Mouse (Mus musculus): ENCODE measurements around the gene Exph5.

Gene Exph5

GRCm38 (mm10) chr9:53320894-53321650 lies 19.6 kb downstream of the Exph5 start:
- DNase-seq (ENCODE audit: extremely low spot score, low spot score), result no peak

- no peak for DNase-seq (ENCODE audit: extremely low spot score, low spot score)
Measured at GRCm38 (mm10) chr9:53321683-53322082, 20.2 kb downstream of the Exph5 start.

DNA sequence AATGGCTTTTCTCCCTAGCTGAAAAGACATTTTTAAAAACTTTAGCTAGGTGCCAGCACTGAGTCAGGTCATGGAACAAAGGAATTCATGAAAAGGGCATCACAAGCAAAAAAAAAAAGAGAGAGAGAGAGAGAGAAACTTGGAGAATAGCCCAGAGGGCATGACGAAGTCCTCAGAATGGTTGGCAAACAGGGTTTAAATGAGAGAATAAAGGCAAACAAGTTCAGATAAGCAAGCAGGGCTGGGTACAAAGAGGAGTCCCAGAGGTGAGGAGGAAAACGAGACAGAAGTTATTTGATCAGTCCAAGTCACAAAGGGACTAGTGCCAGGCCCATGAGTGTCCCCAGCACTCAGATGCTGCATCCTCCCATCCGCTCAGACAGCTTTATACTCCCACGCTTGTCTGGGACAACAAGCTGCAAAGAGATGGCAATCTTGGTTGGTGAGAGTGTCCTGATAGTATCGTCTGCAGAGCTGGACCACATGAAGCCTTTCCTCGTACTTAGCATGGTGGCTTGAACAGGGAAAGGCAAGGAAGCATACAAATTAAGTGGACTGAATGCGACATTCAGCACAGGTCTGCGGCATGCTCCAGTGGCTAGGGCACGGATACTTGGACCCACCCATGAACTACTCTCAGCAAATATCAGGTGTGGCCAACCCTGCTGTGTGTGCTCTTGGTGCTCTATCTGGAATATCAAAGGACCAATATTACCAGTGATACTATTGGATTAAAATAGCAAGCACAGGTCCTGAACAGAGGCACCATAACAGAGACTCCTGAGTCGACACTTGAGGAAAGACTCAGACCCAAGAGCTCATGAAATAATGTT lies 22.2 kb downstream of the Exph5 start:
- no peak for DNase-seq (ENCODE audit: extremely low spot score, low spot score)

- no peak for DNase-seq (ENCODE audit: extremely low spot score, low spot score)
Measured at GRCm38 (mm10) chr9:53325363-53326090, 24.1 kb downstream of the Exph5 start.

DNA sequence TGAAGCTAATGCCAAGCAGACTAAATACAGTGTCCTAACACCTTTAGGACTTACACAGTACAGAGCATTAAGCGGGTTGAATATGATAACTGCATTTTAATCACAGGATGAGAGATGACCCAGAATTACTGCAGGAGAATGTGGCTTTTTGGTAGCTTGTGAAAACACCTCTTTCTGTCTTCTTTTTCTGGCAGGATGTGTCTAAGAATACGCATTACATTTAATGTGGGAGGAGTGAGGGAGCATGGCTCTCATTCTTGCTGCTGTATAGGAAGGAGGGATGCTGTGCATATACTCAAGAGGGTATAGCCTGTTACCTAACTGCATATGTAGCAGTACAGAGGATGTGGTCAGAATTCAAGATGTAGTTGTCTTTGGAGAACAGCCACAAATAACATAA lies 26.7 kb downstream of the Exph5 start:
- DNase-seq (ENCODE audit: extremely low spot score, low spot score), result no peak

DNA sequence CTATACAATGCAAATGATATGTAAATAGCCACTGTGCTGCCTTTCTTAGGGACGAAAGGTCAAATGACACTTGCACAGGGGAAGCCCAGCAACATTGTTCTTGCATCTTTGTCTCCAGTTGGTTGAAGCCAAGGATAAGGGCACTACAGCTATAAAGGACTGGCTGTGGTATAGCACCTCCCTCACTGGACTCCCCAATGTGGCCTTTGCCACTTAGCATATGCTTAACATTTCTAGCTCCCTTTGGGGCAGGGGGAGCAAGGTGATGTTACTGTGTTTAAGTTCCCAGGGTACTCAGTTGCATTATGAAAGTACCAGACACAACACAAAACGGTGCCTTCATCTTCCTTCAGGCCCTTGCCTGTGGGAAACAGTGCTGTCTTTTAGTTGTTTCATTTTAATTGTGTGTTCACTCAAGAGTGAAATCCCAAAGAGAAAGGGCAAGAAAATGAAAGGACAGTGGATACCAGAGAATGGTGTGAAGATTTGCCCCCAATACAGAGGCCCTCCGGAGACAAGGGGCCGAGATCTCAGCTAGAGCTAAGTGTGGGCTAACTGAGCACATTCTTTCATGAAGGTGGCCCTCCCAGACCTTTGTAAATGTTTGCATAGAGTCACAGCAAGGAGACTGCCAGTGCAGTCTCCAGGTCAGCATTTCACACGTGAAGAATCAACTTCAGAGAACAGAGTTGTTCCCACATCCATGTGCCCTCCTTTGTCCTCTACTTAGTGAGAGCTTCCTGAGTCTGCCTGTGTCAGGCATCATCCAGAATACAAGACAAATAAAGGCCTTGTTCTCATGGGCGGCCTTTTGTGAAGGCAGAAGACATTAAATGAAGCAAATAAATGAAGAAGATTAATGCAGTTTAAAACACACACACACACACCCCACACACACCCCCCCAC lies 28.1 kb downstream of the Exph5 start:
- DNase-seq (ENCODE audit: extremely low spot score, low spot score), result no peak

- DNase-seq (ENCODE audit: extremely low spot score, low spot score), result no peak
Measured at GRCm38 (mm10) chr9:53330247-53330646, 28.8 kb downstream of the Exph5 start.

DNA sequence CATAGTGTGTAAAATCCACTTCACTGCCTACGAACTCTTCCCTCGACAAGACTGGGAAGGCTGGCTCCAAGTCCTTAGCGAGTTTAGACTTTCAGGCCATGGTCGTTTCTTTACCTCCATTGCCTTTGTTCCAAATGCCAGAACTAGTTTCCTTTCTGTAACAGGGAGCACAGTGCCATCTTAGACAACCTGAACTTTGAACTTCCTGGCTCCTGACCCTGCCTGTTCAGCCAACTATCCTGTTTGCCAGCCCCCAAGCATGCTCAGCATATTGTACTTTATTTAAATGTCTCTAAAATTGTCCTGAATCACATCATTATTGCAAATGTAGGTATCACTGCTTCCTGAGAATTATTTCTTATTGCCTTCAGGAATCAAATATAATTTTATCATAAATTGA lies 32.0 kb downstream of the Exph5 start:
- DNase-seq (ENCODE audit: extremely low spot score, low spot score), result no peak

- DNase-seq (ENCODE audit: extremely low spot score, low spot score), result no peak
Measured at GRCm38 (mm10) chr9:53335131-53335530, 33.7 kb downstream of the Exph5 start.

DNA sequence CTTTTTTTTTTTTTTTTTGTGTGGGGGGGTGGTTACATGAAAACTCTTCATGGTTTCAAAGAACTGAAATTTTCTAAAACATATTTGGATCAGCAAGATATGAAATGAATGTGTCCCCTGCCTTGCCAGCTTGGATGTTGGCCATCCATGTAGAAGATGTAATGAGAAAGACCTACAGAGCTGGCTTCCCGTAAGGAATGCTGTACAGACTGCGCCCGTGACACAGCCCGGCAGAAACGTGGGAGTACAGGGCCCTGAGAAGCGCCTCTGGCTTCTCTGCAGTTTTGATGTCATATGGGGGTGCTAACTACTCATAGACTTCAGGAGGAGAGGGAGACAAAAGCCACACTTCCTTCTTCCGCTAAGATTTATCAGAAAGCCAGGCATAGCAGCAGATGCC lies 38.1 kb downstream of the Exph5 start:
- DNase-seq (ENCODE audit: extremely low spot score, low spot score), result no peak

GRCm38 (mm10) chr9:53340328-53340916 lies 39.0 kb downstream of the Exph5 start:
- no peak for DNase-seq (ENCODE audit: extremely low spot score, low spot score)

DNA sequence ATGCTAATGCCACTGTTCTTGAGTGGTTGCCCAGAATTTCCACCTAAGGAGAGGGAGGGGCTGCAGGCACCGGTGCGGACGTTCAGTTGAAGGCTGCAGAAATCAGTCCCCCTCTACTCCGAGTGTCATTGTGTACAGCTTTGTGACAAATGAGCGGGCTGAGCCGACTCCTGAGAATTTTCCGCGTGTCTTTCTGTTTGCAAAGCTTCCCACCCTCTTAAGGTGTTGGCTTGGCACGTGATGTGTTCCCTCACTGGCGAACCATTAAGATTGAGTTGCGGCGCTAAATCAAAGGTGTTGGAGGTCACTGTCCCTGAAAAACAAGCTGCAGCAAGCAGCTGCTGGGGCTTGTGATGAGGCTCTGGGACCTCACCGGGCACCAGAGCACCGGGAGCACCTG lies 39.5 kb downstream of the Exph5 start:
- peak; percentile 30 for DNase-seq (ENCODE audit: extremely low spot score, low spot score)

DNA sequence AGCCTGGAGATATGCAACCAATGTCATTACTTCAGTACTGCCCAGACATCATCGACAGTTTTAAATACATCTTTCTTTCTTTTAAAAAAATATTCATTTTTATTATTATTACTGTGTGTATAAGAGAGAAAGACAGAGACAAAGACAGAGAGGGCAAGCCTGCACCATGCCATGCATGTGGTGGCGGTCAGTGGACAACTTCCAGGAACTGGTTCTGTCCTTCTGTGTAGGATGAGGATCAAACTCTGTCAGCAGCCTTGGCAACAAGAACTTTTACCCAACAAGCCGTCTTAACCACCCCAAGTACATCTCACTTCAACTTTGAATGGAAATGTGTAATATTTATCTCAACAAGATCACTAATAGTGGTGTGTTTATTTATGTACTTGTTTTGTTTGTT lies 40.5 kb downstream of the Exph5 start:
- DNase-seq (ENCODE audit: extremely low spot score, low spot score), result no peak

DNA sequence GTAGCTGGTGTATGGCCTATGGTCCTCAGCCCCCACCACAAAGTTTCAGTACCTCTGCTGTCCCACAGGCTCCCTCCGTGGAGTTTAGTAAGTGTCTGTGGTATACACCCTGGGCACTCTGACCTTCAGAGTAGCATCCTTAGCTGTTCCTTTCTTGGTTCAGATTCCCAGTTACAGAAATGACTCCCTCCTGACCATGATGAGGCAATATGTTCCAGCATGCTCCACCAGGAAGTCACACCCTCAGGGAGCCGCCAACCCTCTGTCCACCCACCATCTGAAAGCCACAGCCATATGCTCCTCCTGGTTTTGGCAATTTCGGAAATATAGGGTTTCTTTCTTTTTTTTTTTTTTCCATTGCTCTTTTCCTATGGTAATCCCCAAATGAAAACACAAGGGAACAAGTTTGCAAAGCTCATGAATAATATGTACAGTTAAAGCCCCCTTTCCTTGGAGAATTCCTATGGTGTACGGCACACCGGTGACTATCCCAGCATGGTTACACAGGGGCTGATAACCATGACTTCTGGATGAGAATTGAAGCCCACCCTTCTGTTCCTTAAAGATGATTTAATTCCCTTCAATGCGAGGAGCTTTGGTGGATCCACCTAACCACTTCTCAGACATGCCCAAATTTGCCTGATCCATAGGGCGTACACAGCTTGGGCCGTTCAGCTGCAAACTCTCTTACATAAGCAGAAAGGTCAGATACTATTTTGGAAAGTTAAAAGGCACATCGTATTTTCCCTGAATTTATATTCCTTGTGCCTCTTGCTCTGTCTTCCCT lies 43.4 kb downstream of the Exph5 start:
- no peak for DNase-seq (ENCODE audit: extremely low spot score, low spot score)

DNA sequence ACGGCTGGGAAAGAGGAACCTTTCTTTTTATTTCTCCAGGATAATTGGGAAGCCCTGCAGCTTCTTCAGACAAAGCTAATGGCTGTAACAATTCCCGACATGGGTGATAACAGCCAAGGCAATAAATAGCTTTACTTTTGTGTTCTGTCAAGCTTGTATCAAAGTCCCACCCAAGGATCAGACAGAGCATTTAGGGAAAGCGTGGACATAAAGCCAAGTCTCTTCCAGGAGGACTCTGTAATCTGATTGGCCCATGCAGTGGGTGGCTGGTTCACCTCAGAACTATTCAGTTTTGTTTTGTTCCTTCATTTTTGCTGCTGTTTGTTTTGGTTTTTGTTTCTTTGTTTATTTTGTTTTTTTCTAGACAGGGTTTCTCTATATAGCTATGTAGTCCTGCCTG lies 44.3 kb downstream of the Exph5 start:
- no peak for DNase-seq (ENCODE audit: extremely low spot score, low spot score)

DNA sequence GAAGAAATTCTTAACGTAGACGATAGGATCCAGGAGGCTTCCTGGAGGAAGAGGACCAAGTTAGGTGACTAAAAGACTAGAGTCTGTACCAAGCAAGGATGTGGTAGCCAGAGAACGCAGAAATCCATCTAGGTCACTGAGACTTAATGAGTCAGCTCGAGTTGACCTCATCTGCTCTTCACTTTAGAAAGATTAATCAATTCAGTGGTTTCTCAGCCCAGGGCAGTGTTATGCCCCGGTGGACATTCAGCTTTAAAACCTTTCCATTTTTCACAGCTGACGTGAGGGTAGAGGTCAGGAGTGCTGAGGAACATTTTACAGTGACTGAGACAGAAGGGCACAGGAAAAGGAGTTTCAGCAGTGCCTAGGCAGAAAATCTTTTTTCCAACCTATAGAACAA lies 44.9 kb downstream of the Exph5 start:
- no peak for DNase-seq (ENCODE audit: extremely low spot score, low spot score)

GRCm38 (mm10) chr9:53349211-53349610 lies 47.7 kb downstream of the Exph5 start:
- DNase-seq (ENCODE audit: extremely low spot score, low spot score), result no peak

- DNase-seq (ENCODE audit: extremely low spot score, low spot score), result no peak
Measured at GRCm38 (mm10) chr9:53350331-53350730, 48.9 kb downstream of the Exph5 start.

DNA sequence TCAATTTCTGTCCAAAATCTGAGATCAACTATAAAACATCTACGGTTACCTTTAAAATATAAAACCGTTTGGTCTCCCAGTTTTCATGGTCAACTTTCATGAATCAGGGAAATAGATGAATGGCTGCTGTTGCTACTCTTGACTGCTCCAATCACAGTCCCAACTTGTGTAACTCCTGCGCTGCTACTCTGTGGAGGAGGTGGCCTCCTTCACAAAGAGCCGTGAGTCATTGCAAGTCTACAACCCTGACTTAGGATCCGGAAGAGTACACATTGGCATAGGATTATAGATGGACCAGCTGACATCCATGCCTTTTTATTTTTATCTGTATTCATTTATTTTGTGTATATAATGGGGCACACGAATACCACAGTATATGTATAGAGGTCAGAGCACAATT lies 50.4 kb downstream of the Exph5 start:
- DNase-seq (ENCODE audit: extremely low spot score, low spot score), result no peak

DNA sequence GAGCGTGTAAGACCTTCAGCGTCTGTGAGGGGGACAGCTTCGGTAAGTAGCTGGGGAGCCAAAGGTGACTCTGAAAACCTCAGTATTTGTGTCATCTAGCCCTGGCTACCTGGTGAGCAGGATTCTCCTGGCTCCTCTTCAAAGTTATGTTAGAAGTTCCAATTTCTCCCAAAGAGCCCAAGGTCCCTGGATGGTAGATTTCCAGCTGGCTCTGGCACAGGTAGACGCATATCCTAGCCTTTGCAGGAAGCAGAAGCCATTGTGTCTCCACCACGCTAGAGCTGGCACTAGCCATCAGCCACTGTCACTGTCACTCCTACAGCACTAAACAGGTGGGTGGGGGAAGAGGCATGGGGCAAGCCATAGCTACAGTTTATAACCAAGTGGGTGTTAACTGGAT lies 51.7 kb downstream of the Exph5 start:
- DNase-seq (ENCODE audit: extremely low spot score, low spot score), result no peak

Data from neural tube, embryonic 10.5 days (tissue).